Mouse (Mus musculus): ENCODE measurements at regions not wholly inside any gene's neighbourhood (a gene's known extent, or its start where the extent isn't known, plus 50 kb on each side); places are given as distances from the start of the nearest gene placed in this dataset.

DNA sequence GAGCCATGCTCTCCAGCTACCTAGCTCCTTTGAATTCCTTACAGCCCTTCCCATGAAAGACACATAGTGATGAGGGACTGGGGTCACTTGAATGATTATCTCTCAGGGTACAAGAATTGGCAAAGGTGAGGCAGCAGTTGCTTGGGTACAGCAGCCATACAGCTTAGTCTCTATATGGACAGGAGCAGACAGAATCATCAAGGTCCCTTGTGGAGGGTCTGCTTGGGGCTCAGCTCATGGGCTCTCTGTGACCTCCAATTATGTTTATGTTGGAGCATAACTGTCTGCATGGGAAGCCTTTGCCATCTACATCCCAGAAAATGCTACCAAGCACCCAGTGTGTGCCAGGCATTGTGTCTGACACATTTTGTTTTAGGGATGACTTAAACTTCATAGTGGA, 118.4 kb upstream of the Lhcgr start:
- DNase-seq = no peak

DNA sequence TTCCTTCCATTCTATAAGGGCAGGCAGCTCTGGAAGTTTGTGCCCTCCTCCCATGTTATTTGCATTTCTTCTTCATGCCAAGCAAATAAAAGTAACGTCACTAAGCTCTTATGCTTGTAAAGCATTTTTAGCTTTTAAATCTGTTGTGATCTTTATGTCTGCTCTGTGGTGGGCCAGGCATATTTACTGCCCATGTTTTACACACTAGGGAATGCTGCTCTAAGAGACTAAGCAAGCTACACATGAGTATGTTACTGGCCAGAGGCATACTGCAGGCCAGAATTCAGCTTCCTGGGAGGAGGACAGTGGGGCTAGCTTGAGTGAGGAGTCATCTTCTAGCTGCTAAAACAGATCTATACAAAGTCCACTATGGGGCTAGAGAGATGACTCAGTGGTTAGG, 110.0 kb upstream of the Lhcgr start:
- no peak for DNase-seq

DNA sequence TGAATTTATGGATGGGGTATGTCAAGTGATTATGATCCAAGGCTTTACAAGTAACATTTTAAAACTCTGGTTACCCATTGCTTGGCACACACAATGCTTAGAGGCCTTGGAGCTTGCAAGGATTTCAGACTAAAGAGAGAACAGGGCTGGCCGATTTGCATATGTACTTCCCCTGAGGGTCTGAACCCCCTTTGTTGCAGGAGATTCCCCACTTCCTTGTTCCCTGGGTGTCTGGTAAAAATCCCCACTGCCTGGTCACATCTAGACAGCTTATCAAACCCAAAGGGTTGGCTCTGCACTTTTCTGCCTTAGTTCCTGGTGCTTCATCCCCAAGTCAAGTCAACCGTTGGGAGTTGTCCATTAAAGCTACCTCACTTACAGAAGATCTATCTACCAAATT, 109.1 kb upstream of the Lhcgr start:
- no peak for DNase-seq

DNA sequence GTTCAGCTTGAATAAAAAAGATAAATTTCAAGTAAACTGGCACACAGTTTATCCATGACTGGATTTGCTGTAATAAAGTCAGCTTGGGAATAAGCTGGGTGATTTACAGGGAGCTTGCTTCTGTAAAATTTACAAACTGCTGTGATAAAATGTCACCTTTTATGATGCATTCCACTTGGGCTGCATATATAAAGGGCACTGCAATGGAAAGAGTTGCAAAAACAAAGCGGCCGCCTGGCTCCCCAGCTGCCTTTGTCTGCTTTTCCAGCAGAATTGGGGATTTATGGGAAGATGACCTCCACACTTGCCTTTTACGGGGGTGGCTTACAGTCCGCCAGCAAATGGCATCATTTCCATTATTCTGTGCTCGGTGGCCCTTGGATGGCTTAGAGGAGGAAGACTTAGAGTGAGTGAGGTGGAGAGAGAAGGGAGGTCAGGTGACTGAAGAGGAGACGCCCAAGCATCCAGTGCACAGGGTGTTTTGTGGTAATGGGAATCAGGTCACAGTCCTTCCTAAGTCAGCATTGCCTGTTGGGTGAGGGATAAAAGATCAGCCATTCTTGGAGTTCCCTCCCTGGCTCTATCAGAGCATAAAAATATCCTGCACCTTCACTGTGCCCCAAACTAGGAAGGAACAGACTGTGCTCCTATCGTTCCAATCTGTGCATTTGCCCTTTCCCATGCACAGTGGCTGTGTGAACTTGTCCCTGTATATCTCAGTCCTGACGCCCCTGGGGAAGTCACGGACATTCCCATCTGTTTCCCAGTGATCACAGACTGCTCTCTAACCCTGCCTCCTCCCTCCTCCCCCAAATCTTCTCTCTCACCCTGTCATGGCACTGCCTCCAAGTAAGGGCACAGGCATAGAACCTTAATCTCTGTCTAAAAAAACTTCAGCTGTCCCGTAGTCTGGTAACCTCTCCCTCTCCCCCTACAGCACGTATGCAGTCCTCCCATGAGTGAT, 107.2 kb upstream of the Lhcgr start:
- DNase-seq = no peak

DNA sequence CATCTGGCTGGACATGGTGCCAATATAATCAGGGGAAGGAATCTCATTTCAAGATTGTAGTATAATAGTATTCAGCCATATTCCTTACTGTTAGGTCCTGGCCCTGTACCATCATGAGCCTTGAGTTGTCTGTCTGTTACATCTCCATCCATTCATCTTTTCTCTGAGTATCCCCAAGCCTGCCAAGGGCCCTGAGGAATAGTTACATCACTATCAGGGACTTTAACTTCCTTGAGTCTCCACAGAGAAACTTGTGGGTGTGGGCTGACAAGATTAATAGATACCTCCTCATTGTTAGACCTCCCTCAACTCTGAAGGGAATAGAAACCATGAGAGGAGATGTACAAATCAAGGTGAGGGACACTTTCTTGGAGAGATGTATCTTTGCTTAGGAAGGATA, 101.7 kb upstream of the Lhcgr start:
- DNase-seq = no peak

DNA sequence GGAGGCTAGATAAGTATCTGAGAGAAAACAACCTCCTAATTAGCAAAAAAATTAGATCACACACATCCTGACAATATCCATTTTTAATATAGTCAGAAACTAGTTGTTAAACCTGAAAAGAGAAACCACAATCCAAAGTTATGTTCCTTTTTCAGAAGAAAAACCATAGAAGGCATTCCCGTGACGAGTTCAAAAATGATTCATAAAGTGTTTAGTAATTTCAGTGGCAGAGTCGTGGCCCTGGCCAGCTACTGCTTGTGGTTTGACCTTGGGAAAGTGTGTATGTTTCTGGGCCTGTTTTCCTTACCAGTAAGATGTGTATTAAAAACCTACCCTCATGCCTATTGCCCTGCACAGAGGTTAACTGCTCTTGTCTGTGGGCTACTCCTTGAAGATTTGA, 93.7 kb upstream of the Lhcgr start:
- no peak for DNase-seq

DNA sequence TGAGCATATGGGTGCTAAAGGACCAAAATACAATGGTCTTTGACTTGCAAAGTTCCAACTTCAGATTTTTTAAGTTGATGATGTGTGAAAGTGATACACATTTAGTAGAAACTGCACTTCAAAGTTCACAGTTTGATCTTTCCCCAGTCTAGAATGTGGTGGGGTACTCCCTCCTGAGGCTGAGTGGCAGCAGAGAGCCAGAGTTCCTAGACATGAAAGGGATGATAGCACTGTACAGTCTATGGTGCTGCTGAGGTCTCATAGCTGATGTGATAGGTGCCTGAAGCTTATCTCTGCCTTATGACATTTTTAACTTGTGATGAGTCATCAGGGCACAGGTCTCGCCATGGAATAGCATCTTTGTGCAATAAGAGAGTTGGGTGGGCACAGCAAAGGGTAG, 87.9 kb upstream of the Lhcgr start:
- no peak for DNase-seq

DNA sequence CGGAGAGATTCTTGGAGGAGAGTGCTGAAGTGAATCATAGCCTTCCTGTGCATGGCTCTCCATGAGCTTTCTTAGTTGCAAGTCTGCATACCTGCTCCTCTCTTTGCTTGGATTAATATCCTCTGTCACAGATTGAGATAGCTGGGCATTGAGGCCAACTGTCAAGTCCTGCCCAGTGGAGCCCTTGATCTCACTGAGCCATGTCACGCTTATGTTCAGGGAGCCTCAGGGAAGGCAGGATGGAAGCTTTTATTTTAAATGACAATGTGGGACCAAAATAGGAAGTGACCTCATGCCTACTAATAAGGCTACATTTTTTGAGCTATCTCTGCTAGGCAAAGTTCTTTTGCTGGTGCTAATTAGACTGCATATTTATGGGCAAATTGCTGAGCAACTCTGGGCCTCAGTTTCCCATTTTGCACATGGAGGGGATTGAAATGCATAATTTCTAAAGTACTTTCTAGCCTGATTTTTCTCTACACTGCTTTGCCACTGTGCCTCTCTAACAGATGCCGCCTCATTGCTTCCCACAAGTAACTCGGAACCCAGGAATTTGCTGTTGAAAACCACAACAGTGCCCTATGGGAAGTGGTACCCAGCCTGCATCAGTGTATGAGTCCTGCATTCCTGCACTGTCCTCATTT, 78.7 kb upstream of the Lhcgr start:
- no peak for DNase-seq

DNA sequence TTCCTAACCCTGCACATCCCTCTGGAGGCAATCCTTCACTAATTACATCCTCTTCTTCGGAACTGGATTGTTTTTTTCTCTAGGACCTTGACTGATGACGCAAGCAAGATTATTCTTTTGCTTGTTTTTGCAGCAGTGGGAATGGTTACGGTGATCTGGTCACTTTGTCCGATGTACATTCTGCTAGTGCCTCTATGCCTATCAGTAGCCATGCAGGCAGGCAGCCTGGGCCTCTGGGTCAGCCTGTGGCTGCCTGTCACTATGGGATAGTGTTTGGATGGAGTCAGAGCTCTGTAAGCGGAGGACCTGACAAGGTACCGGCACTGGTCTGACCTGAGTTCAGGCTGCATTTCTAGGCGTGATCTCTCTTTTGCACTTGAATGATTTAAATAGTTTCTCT, 72.8 kb upstream of the Lhcgr start:
- DNase-seq = no peak

DNA sequence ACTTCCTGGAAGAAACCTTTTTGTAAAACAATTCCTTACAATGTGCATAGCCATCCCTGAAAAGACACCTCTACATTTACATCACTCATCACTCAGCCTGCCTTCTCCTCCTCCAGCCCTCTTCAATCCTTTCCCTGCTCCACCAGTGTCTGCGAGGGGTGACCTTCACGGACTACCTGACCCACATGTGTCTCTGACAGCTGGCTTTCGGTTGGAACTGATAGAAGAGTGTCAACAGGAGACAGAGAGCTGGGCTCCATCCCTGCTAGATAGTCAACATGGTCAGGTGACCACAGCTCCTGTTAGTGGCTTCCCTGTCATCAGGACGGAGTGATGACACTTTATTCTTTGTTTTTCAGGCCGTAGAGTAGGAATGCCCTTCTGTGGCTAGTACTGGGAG, 72.4 kb upstream of the Lhcgr start:
- no peak for DNase-seq

DNA sequence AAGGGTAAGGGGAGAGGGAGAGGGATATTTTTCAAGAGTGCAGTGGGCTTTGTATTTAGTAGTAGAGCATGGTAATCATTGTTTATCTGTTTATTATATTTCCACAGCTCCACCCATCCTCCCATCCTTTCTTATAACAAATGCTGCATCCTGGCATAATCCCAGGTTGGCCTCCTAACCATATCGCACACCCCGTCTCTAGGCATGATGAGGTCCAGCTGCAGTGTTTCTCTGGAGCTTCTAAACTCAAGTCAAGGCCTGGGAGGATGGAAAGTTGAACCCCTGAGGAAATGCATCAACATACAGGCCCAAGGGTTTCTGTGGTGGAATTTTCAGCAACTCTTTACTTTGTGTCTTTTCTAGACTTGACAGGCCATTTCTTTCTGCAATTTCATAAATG, 69.3 kb upstream of the Lhcgr start:
- DNase-seq = no peak

DNA sequence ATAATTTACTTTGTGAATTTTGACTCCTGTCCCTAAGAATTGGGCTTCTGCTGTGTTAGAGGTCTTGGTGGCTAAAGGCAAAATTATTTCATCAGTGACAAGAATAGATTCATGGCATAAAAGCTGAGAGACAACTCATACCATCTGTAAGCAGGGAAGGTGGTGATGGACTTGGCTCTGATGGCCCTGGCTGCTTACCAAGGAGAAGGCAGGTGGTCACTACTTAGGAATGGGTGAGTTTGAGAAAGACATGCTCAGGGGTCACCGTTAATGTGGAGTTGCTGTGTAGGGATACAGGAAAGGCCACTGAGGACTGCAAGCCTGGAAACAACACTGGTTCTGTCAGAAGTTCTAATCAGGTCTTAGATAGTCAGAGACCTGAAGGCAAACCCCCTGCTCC, 68.8 kb upstream of the Lhcgr start:
- no peak for DNase-seq

DNA sequence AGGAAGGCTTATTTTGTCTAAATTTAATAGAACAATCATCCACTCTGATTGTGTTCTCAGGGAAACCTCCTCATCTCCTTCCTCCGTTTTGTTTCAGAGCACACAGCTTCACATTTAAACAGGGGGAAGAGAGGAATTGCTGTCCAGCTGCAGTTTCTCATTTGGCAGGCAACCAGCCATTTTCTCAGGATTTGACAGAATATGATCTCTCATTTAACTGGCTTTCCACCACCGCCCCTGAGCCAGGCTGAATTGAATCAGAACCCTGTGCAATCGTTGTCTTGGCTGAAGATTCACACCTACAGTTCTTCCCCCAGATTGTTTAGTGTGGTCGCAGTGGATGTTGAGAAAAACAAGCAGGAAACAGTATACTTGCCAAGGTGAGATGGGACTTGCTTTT, 66.9 kb upstream of the Lhcgr start:
- peak; percentile 16 for DNase-seq

DNA sequence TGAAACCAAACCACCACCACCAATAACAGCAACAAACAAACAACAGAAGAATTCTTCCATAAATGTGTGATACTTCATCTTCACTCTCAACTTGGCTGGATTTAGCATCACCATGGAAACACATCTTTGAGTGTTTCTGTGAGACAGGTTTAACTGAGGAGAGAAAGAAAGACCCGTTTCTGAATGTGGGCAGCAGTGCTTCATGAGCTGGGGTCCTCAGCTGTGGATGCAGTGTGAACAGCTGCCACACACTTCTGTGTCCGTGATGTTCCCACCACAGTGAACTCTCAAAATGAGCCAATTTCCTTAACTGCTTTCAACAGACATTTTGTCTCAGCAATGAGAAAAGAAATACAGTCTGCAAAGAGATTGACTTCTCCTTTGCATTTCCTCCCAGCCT, 55.5 kb upstream of the Lhcgr start:
- peak; percentile 8 for DNase-seq

DNA sequence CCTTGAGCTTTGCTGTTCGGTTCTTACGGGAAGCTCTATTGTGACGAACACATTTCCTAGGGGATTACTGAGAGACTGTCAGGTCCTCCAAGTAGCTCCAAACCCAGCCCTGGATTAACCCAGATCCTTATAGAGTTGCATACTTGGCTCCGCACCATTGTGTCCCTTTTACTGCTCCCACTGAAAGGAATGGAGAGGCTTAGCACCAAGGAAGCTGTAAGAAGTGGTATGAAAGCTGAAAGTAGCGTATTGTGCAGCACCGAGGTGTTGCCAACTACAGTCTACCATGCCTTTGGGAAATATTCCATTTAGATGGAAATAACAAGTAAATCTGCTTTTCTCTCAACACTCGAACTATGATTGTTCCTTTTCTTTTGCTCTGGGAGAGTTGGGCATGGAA, 53.5 kb upstream of the Lhcgr start:
- no peak for DNase-seq

Data from right cerebral cortex, adult 18-20 months (tissue).